Mouse (Mus musculus) embryonic facial prominence, embryonic 14.5 days (tissue): ENCODE measurements around the gene Dlg2. TPM values are rescaled to one million over a fixed set of nuclear protein-coding genes. Genes with fewer than 3 reads are reported as not detected.

Source experiments
- ATAC-seq: fragments of 200-750 bp; cut with Nextera tagmentation; 2 replicates; pipeline ENCODE4 v1.8.0; 2017; ENCODE audit warnings: low read depth, moderate number of reproducible peaks, moderate TSS enrichment
- DNase-seq: peaks from one replicate; pipeline ENCODE4 v3.0.0-alpha.2; 2015; ENCODE audit warnings: low spot score
- H3K27ac ChIP-seq: fragments of 300-500 bp; sonication (generic); replicated peaks from 2 replicates; pipeline ENCODE4 v1.5.1; 2014; ENCODE audit warnings: low read depth, mild to moderate bottlenecking, low read length, moderate library complexity
- H3K27me3 ChIP-seq: fragments of 300-500 bp; sonication (generic); replicated peaks from 2 replicates; pipeline ENCODE4 v1.6.1; 2014; ENCODE audit warnings: low read length; ENCODE audit not compliant: control insufficient read depth, insufficient read depth
- H3K36me3 ChIP-seq: fragments of 300-500 bp; sonication (generic); 2 replicates; pipeline ENCODE4 v1.6.1; 2014; ENCODE audit warnings: low read length, mixed read lengths; ENCODE audit not compliant: control insufficient read depth, insufficient read depth
- H3K4me1 ChIP-seq: fragments of 300-500 bp; sonication (generic); 2 replicates; pipeline ENCODE4 v1.6.1; 2014; ENCODE audit warnings: antibody characterized with exemption, low read length; ENCODE audit not compliant: control insufficient read depth, insufficient read depth
- H3K4me2 ChIP-seq: fragments of 300-500 bp; sonication (generic); 2 replicates; pipeline ENCODE4 v1.6.1; 2014; ENCODE audit warnings: low read depth, mild to moderate bottlenecking, low read length, moderate library complexity, mixed read lengths
- H3K4me3 ChIP-seq: fragments of 300-500 bp; sonication (generic); 2 replicates; pipeline ENCODE4 v1.5.1; 2014; ENCODE audit warnings: low read depth, mild to moderate bottlenecking, low read length
- H3K9ac ChIP-seq: fragments of 300-500 bp; sonication (generic); 2 replicates; pipeline ENCODE4 v1.6.1; 2014; ENCODE audit warnings: low read depth, mild to moderate bottlenecking, low read length, moderate library complexity, mixed read lengths
- H3K9me3 ChIP-seq: fragments of 300-500 bp; sonication (generic); 2 replicates; pipeline ENCODE4 v1.6.1; 2016; ENCODE audit warnings: low read length; ENCODE audit not compliant: control insufficient read depth
- WGBS: fragments of 180-500 bp; shearing (Covaris S2); extraction: QIAGEN DNeasy Blood & Tissue Kit; methylation state at CpG from one replicate; pipeline ENCODE4 v1.1.7; 2014; 5-methylcytosine and 5-hydroxymethylcytosine counted together
- polyA plus RNA-seq: library from polyadenylated mRNA; unstranded; fragments of >200 nt; fragmentation: Nextera tagmentation; extraction: Ambion mirVana; gene quantifications from 2 replicates; pipeline ENCODE4 v1.2.1, GENCODE M21; 2014

Gene Dlg2
- polyA plus RNA-seq, 1 experiment from 2014 or later = 5.1 TPM

- Histone ChIP-seq H3K9me3 (no peaks in the 10 kb centered on the region), H3K4me3 (no peak overlapping the region), H3K36me3 (no peaks in the 10 kb centered on the region), H3K9ac (no peak overlapping the region), H3K4me2 (no peak overlapping the region), H3K27me3 (no peaks in the 10 kb centered on the region), H3K4me1 (no peaks in the 10 kb centered on the region), H3K27ac (no peak overlapping the region)
- 40% methylated on average over 2 of the region's 2 CpGs for WGBS
- DNase-seq = no peak
- ATAC-seq = no peak
These were observed 1659.2 kb downstream of the Dlg2 start for GRCm38 (mm10) chr7:92135624-92136023.

GRCm38 (mm10) chr7:92140051-92140817 is 1663.8 kb downstream of the Dlg2 start:
- ATAC-seq (no peak), DNase-seq (no peak)
- Histone ChIP-seq H3K4me2 (no peak overlapping the region), H3K27me3 (0 out of 2 replicates have a peak, but pooled peaks cover 3% of the 10 kb centered on the region), H3K9me3 (no peaks in the 10 kb centered on the region), H3K36me3 (no peaks in the 10 kb centered on the region), H3K4me1 (0 out of 2 replicates have a peak, but pooled peaks cover 2% of the 10 kb centered on the region), H3K9ac (no peak overlapping the region), H3K4me3 (no peak overlapping the region), H3K27ac (no peak overlapping the region)
- 72% methylated on average over 9 of the region's 9 CpGs for WGBS

- Histone ChIP-seq H3K4me2 (no peak overlapping the region), H3K27ac (no peak overlapping the region), H3K27me3 (0 out of 2 replicates have a peak, but pooled peaks cover under 1% of the 10 kb centered on the region), H3K9ac (no peak overlapping the region), H3K4me1 (no peaks in the 10 kb centered on the region), H3K9me3 (no peaks in the 10 kb centered on the region), H3K36me3 (no peaks in the 10 kb centered on the region), H3K4me3 (no peak overlapping the region)
- DNase-seq (no peak), ATAC-seq (no peak)
- 89% methylated on average over 1 of the region's 1 CpGs for WGBS
These were observed 1671.0 kb downstream of the Dlg2 start for GRCm38 (mm10) chr7:92147499-92147898.

- ATAC-seq (no peak), DNase-seq (no peak)
- 66% methylated on average over 3 of the region's 3 CpGs for WGBS
These were observed 1674.3 kb downstream of the Dlg2 start for GRCm38 (mm10) chr7:92150768-92151167.

GRCm38 (mm10) chr7:92154603-92155002 is 1678.1 kb downstream of the Dlg2 start:
- no peak overlapping the region for H3K4me3 ChIP-seq
- H3K9me3 ChIP-seq = no peaks in the 10 kb centered on the region
- ATAC-seq = no peak
- DNase-seq = peak; percentile 40
- H3K4me2 ChIP-seq = no peak overlapping the region
- H3K27me3 ChIP-seq = no peaks in the 10 kb centered on the region
- no peak overlapping the region for H3K9ac ChIP-seq
- H3K36me3 ChIP-seq = no peaks in the 10 kb centered on the region
- no peaks in the 10 kb centered on the region for H3K4me1 ChIP-seq
- H3K27ac ChIP-seq = no peak overlapping the region

More at GRCm38 (mm10) chr7:92150768-92151167, 1674.3 kb downstream of the Dlg2 start:
- Histone ChIP-seq H3K4me2 (no peak overlapping the region), H3K9ac (no peak overlapping the region), H3K36me3 (no peaks in the 10 kb centered on the region), H3K4me1 (no peaks in the 10 kb centered on the region), H3K27me3 (no peaks in the 10 kb centered on the region), H3K9me3 (no peaks in the 10 kb centered on the region), H3K4me3 (no peak overlapping the region), H3K27ac (no peak overlapping the region)

- ATAC-seq (no peak), DNase-seq (no peak)
- H3K4me2 ChIP-seq = no peak overlapping the region
- H3K9me3 ChIP-seq = no peaks in the 10 kb centered on the region
- no peaks in the 10 kb centered on the region for H3K36me3 ChIP-seq
- no peak overlapping the region for H3K9ac ChIP-seq
- H3K27ac ChIP-seq = no peak overlapping the region
- 92% methylated on average over 2 of the region's 2 CpGs for WGBS
- H3K4me1 ChIP-seq = no peaks in the 10 kb centered on the region
- no peak overlapping the region for H3K4me3 ChIP-seq
- H3K27me3 ChIP-seq = no peaks in the 10 kb centered on the region
These were observed 1686.7 kb downstream of the Dlg2 start for GRCm38 (mm10) chr7:92163150-92163549.

GRCm38 (mm10) chr7:92164316-92164715 is 1687.8 kb downstream of the Dlg2 start:
- H3K9me3 ChIP-seq = no peaks in the 10 kb centered on the region
- no peak overlapping the region for H3K4me2 ChIP-seq
- peak; percentile 32 for DNase-seq
- 63% methylated on average over 2 of the region's 2 CpGs for WGBS
- H3K36me3 ChIP-seq = no peaks in the 10 kb centered on the region
- no peak overlapping the region for H3K27ac ChIP-seq
- H3K4me3 ChIP-seq = no peak overlapping the region
- no peak; the same call in 1 of the 2 replicates for ATAC-seq
- no peak overlapping the region for H3K9ac ChIP-seq
- H3K27me3 ChIP-seq = no peaks in the 10 kb centered on the region
- no peaks in the 10 kb centered on the region for H3K4me1 ChIP-seq

- no peak overlapping the region for H3K9ac ChIP-seq
- WGBS = 81% methylated on average over 6 of the region's 6 CpGs
- no peak overlapping the region for H3K4me3 ChIP-seq
- H3K4me2 ChIP-seq = no peak overlapping the region
- no peak overlapping the region for H3K27ac ChIP-seq
- no peaks in the 10 kb centered on the region for H3K9me3 ChIP-seq
- DNase-seq (no peak), ATAC-seq (no peak)
- no peaks in the 10 kb centered on the region for H3K4me1 ChIP-seq
- H3K36me3 ChIP-seq = no peaks in the 10 kb centered on the region
- H3K27me3 ChIP-seq = no peaks in the 10 kb centered on the region
These were observed 1688.5 kb downstream of the Dlg2 start for GRCm38 (mm10) chr7:92164875-92165518.
